Mouse (Mus musculus): ENCODE measurements around the gene Cradd. TPM values are rescaled to one million over a fixed set of nuclear protein-coding genes. Genes with fewer than 3 reads are reported as not detected.
A peak's percentile ranks its signal among the peaks of the same experiment; 100 is the strongest.

Gene Cradd
- total RNA-seq (2021): 1 to 10 TPM; 7.1 to 7.8 TPM

GRCm38 (mm10) chr10:95323393-95324277 is at the start of gene Cradd:
Cradd (minus strand) TSS chr10:95324133.
- intact Hi-C loops (cut with DNase I): loop anchor here (5.0 kb wide), 2 partner anchors 56 to 221 kb away; no protein-coding TSS in a partner anchor

GRCm38 (mm10) chr10:95373340-95373739 is 49.4 kb upstream of the Cradd start:
- DNase-seq (ENCODE audit: extremely low spot score in 1 of 2, low spot score in 2 of 2): no peak
- intact Hi-C loops (cut with DNase I): no loop called here

More at GRCm38 (mm10) chr10:95323393-95324277, at the start of gene Cradd:
- DNase-seq (ENCODE audit: extremely low spot score in 1 of 2, low spot score in 2 of 2): peak; percentile 87 to 97

GRCm38 (mm10) chr10:95371942-95372341 is 48.0 kb upstream of the Cradd start:
- DNase-seq (ENCODE audit: extremely low spot score in 1 of 2, low spot score in 2 of 2): no peak
- intact Hi-C loops (cut with DNase I): no loop called here

- DNase-seq (ENCODE audit: extremely low spot score in 1 of 2, low spot score in 2 of 2): no peak
- intact Hi-C loops (cut with DNase I): no loop called here
These were observed 45.3 kb upstream of the Cradd start for GRCm38 (mm10) chr10:95369190-95369589.

- intact Hi-C loops (cut with DNase I): no loop called here
These were observed 44.2 kb upstream of the Cradd start for GRCm38 (mm10) chr10:95368151-95368550.

GRCm38 (mm10) chr10:95367661-95368089 is 43.7 kb upstream of the Cradd start:
- intact Hi-C loops (cut with DNase I): no loop called here
- no peak for DNase-seq (ENCODE audit: extremely low spot score in 1 of 2, low spot score in 2 of 2)

More at GRCm38 (mm10) chr10:95368151-95368550, 44.2 kb upstream of the Cradd start:
- DNase-seq (ENCODE audit: extremely low spot score in 1 of 2, low spot score in 2 of 2): no peak

- intact Hi-C loops (cut with DNase I): no loop called here
- DNase-seq (ENCODE audit: extremely low spot score in 1 of 2, low spot score in 2 of 2): no peak
These were observed 43.3 kb upstream of the Cradd start for GRCm38 (mm10) chr10:95367241-95367640.

GRCm38 (mm10) chr10:95362326-95362725 is 38.4 kb upstream of the Cradd start:
- DNase-seq (ENCODE audit: extremely low spot score in 1 of 2, low spot score in 2 of 2): no peak
- intact Hi-C loops (cut with DNase I): no loop called here

- intact Hi-C loops (cut with DNase I): no loop called here
- DNase-seq (ENCODE audit: extremely low spot score in 1 of 2, low spot score in 2 of 2): no peak
These were observed 37.4 kb upstream of the Cradd start for GRCm38 (mm10) chr10:95361260-95361841.

- intact Hi-C loops (cut with DNase I): no loop called here
- no peak for DNase-seq (ENCODE audit: extremely low spot score in 1 of 2, low spot score in 2 of 2)
These were observed 36.1 kb upstream of the Cradd start for GRCm38 (mm10) chr10:95360048-95360447.

GRCm38 (mm10) chr10:95357721-95358120 is 33.8 kb upstream of the Cradd start:
- DNase-seq (ENCODE audit: extremely low spot score in 1 of 2, low spot score in 2 of 2): no peak
- intact Hi-C loops (cut with DNase I): no loop called here

- intact Hi-C loops (cut with DNase I): no loop called here
These were observed 32.8 kb upstream of the Cradd start for GRCm38 (mm10) chr10:95356711-95357110.

GRCm38 (mm10) chr10:95355678-95356268 is 31.8 kb upstream of the Cradd start:
- intact Hi-C loops (cut with DNase I): no loop called here
- no peak for DNase-seq (ENCODE audit: extremely low spot score in 1 of 2, low spot score in 2 of 2)

More at GRCm38 (mm10) chr10:95356711-95357110, 32.8 kb upstream of the Cradd start:
- DNase-seq (ENCODE audit: extremely low spot score in 1 of 2, low spot score in 2 of 2): no peak

GRCm38 (mm10) chr10:95354673-95355072 is 30.7 kb upstream of the Cradd start:
- DNase-seq (ENCODE audit: extremely low spot score in 1 of 2, low spot score in 2 of 2): no peak
- intact Hi-C loops (cut with DNase I): no loop called here

- intact Hi-C loops (cut with DNase I): no loop called here
These were observed 30.1 kb upstream of the Cradd start for GRCm38 (mm10) chr10:95354047-95354446.

GRCm38 (mm10) chr10:95348457-95348856 is 24.5 kb upstream of the Cradd start:
- DNase-seq (ENCODE audit: extremely low spot score in 1 of 2, low spot score in 2 of 2): no peak
- intact Hi-C loops (cut with DNase I): no loop called here

More at GRCm38 (mm10) chr10:95354047-95354446, 30.1 kb upstream of the Cradd start:
- no peak for DNase-seq (ENCODE audit: extremely low spot score in 1 of 2, low spot score in 2 of 2)

- intact Hi-C loops (cut with DNase I): no loop called here
- no peak for DNase-seq (ENCODE audit: extremely low spot score in 1 of 2, low spot score in 2 of 2)
These were observed 23.8 kb upstream of the Cradd start for GRCm38 (mm10) chr10:95347776-95348175.

GRCm38 (mm10) chr10:95342833-95343590 is 19.1 kb upstream of the Cradd start:
- intact Hi-C loops (cut with DNase I): no loop called here
- no peak for DNase-seq (ENCODE audit: extremely low spot score in 1 of 2, low spot score in 2 of 2)

GRCm38 (mm10) chr10:95340676-95341075 is 16.7 kb upstream of the Cradd start:
- intact Hi-C loops (cut with DNase I): no loop called here
- DNase-seq (ENCODE audit: extremely low spot score in 1 of 2, low spot score in 2 of 2): no peak

All from left cerebral cortex, postnatal 10 days (tissue).